15 mouse cellular contexts compared by ENCODE assay signal in the genomic region with DNA sequence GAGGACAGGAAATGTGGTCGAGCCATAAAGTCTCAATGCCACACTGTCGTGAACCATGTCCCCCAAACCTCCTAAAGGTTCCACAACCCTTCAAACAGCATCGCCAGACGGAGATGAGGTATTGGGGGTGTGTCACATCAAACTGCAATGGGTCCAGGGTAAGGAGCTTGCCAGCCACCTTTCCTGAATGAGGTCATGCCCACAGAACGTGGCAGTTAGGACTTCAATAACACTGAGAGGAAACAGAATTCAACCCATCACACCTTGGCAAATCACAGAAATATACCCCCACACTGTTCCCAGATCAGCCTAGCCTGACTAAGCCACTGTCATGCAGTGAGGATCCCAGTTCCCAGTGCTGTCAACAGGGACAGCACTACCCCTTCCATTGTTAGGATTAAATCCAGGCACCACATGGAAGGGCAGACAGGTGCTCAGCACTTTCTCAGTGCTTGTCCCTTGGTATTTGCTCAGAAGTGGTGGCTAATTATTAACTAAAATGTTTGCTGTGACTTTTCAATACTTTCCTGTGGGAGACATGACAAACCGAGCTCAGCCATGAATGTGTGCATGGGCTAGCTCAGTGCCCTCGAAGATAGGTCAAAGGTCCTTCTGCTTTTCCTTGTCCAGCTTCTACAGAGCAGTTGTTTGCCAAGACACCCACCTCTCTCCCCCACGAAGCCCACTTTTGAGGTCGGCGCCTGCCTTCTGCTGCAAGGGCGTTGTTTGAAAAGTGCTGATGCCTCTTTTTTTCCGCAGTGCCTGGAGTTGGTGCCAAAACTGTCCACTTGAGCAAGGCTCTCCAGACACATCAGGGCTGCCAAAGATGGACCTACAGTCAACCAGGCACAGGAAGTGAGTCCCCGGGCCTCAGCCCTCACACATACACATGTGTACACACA.
DNase-seq lines count a peak whose midpoint lies in the region; ATAC-seq lines count a peak whose summit lies in the region.
"Had no signal": no experiment of that assay in that cellular context is flagged by ENCODE, and none has a peak within 500 bp of the region (broad histone marks: within the 10 kb centered on the region; RNA-seq: fewer than 3 reads in every experiment).

No protein-coding gene starts in this region.

- no peaks in the 10 kb centered on the region for H3K27me3 ChIP-seq in kidney, embryonic 14.5 days (ENCODE audit: control insufficient read depth, insufficient read depth, low read length)
- no peaks in the 10 kb centered on the region for H3K27me3 ChIP-seq in liver, embryonic 13.5 days
- H3K27me3 ChIP-seq in stomach, embryonic 15.5 days (replicated peaks): no peaks in the 10 kb centered on the region
- H3K27me3 ChIP-seq: forebrain, embryonic 15.5 days; limb, embryonic 12.5 days had no signal

- H3K36me3 ChIP-seq in kidney, embryonic 14.5 days (ENCODE audit: control insufficient read depth, insufficient read depth, low read length): no peaks in the 10 kb centered on the region
- H3K36me3 ChIP-seq in liver, embryonic 13.5 days: no peaks in the 10 kb centered on the region
- H3K36me3 ChIP-seq in stomach, embryonic 15.5 days: no peaks in the 10 kb centered on the region
- H3K36me3 ChIP-seq: forebrain, embryonic 15.5 days; limb, embryonic 12.5 days had no signal

- intact Hi-C loops in left cerebral cortex, postnatal 10 days (cut with DNase I): no loop called here

- no peaks in the 10 kb centered on the region for H3K9me3 ChIP-seq in kidney, embryonic 14.5 days (ENCODE audit: control insufficient read depth, low read length)
- H3K9me3 ChIP-seq in liver, embryonic 13.5 days (replicated peaks): no peaks in the 10 kb centered on the region
- no peaks in the 10 kb centered on the region for H3K9me3 ChIP-seq in stomach, embryonic 15.5 days
- H3K9me3 ChIP-seq: forebrain, embryonic 15.5 days; limb, embryonic 12.5 days had no signal

- no peak overlapping the region for H3K9ac ChIP-seq in kidney, embryonic 14.5 days (ENCODE audit: low read depth, low read length)
- no peak overlapping the region for H3K9ac ChIP-seq in liver, embryonic 13.5 days
- no peak overlapping the region for H3K9ac ChIP-seq in stomach, embryonic 15.5 days
- H3K9ac ChIP-seq: forebrain, embryonic 15.5 days; limb, embryonic 12.5 days had no signal

- no peak overlapping the region for H3K27ac ChIP-seq in kidney, embryonic 14.5 days (ENCODE audit: low read depth, low read length)
- H3K27ac ChIP-seq in liver, embryonic 13.5 days: no peak overlapping the region
- peak overlapping the region; percentile 5; the same call in 1 of the 2 replicates for H3K27ac ChIP-seq in stomach, embryonic 15.5 days
- H3K27ac ChIP-seq: forebrain, embryonic 15.5 days; limb, embryonic 12.5 days had no signal

- 0 out of 2 replicates have a peak, but pooled peaks have one; percentile 33 for ATAC-seq in kidney, embryonic 14.5 days (ENCODE audit: low FRiP score, low TSS enrichment)
- peak; percentile 55 for ATAC-seq in liver, embryonic 13.5 days (ENCODE audit: low read depth)
- ATAC-seq in stomach, embryonic 15.5 days (ENCODE audit: insufficient read depth, low FRiP score, low read depth): peak; percentile 57
- ATAC-seq: forebrain, embryonic 15.5 days had no signal

- peaks cover 16% of the 10 kb centered on the region; the same call in 1 of the 2 replicates for H3K4me1 ChIP-seq in kidney, embryonic 14.5 days (ENCODE audit: control insufficient read depth, insufficient read depth, low read length)
- H3K4me1 ChIP-seq in liver, embryonic 13.5 days (replicated peaks): no peaks in the 10 kb centered on the region; the same call in 1 of the 2 replicates
- 0 out of 2 replicates have a peak, but pooled peaks cover 12% of the 10 kb centered on the region for H3K4me1 ChIP-seq in stomach, embryonic 15.5 days
- H3K4me1 ChIP-seq: forebrain, embryonic 15.5 days had no signal

- 75% methylated on average over 13 of the region's 13 CpGs for WGBS in kidney, embryonic 14.5 days
- 49% methylated on average over 13 of the region's 13 CpGs for WGBS in liver, embryonic 13.5 days (ENCODE audit: insufficient replicate concordance)
- WGBS in stomach, embryonic 15.5 days: 63% methylated on average over 13 of the region's 13 CpGs

- no peak overlapping the region for H3K4me3 ChIP-seq in kidney, embryonic 14.5 days (ENCODE audit: low read length)
- H3K4me3 ChIP-seq in liver, embryonic 13.5 days (replicated peaks): no peak overlapping the region
- no peak overlapping the region for H3K4me3 ChIP-seq in stomach, embryonic 15.5 days (replicated peaks)
- H3K4me3 ChIP-seq: forebrain, embryonic 15.5 days; limb, embryonic 12.5 days had no signal

- peak; percentile 71 for DNase-seq in kidney, adult 11 months
- no peak for DNase-seq in kidney, postnatal 4 days
- no peak for DNase-seq in liver, embryonic 13.5 days
- DNase-seq in MN1 (ENCODE audit: low spot score): no peak
- no peak for DNase-seq in cerebellum, postnatal 10 days
- no peak for DNase-seq in left cerebral cortex, postnatal 10 days (ENCODE audit: extremely low spot score in 1 of 2, low spot score in 2 of 2)
- DNase-seq: cerebellum, adult 9-10 months; heart, postnatal 14 days; spleen, adult 18-20 months; thymus, adult 2 months had no signal

- H3K4me2 ChIP-seq in kidney, embryonic 14.5 days (replicated peaks; ENCODE audit: low read depth, low read length): no peak overlapping the region
- H3K4me2 ChIP-seq in liver, embryonic 13.5 days: no peak overlapping the region
- H3K4me2 ChIP-seq in stomach, embryonic 15.5 days: no peak overlapping the region
- H3K4me2 ChIP-seq: forebrain, embryonic 15.5 days; limb, embryonic 12.5 days; midbrain, embryonic 11.5 days had no signal
